Mouse (Mus musculus): ENCODE results near the gene Psme2.

GRCm38 (mm10) chr14:55628077-55628827 lies 37.3 kb upstream of the Psme2 start:
- TF ChIP-seq CTCF (IDR thresholded peaks at IDR 0.05; ENCODE audit: insufficient read depth, low read length) (no peak), POLR2A (IDR thresholded peaks at IDR 0.05; ENCODE audit: borderline replicate concordance, extremely low read depth, low read depth, low read length) (no peak)
